Mouse (Mus musculus) brain, embryonic 14.5 days (tissue): ENCODE results near the gene Esrrg.

ENCODE experiments used
- CTCF ChIP-seq: fragments of 200-500 bp; IDR thresholded peaks from 2 replicates; pipeline ENCODE4 v1.5.1; 2012; ENCODE audit warnings: inconsistent platforms, mild to moderate bottlenecking, moderate library complexity, borderline replicate concordance; ENCODE audit not compliant: insufficient read depth, insufficient read length; ENCODE audit errors: extremely low read depth
- POLR2A ChIP-seq: fragments of 200-500 bp; IDR thresholded peaks from 2 replicates; pipeline ENCODE4 v1.6.1; 2012; ENCODE audit warnings: mild to moderate bottlenecking, inconsistent platforms, borderline replicate concordance; ENCODE audit not compliant: poor library complexity, insufficient read depth, insufficient read length, severe bottlenecking; ENCODE audit errors: extremely low read depth

DNA sequence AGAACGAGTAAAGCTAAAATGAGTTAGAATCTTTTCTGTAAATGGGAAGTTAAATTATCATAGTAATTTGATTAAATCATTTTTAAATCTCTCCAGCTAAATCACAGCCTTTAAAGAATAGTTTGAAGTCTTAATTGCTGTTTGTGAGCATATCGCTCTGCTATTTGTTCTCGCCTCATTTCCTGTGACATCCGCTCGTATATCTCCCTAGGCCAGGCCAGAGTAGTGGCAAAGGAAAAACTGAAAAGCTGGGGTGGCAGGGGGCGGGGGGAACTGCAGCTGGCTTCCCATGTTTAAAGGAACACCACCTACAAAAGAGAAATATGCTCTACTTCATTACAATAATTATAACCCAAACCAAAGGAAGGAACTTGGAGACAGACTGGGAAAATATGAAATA lies 598.8 kb downstream of the Esrrg start:
- TF ChIP-seq CTCF: no peak
- TF ChIP-seq POLR2A: no peak
